Mouse (Mus musculus) CD4-positive naive resting alpha-beta T cell, adult 76 days (primary cell): Measurements from ENCODE around the gene Rae1. TPM values are rescaled to one million over a fixed set of nuclear protein-coding genes. Genes with fewer than 3 reads are reported as not detected.

ENCODE experiments used
- total RNA-seq: library from RNA; stranded (reverse); gene quantifications from one replicate; pipeline ENCODE4 v1.2.4, GENCODE M21; 2023

The Rae1 gene
- total RNA-seq: 83.9 TPM

GRCm38 (mm10) chr2:172999630-173000284 lies at the start of gene Rae1:
Rae1 (plus strand) TSS chr2:173000117.

GRCm38 (mm10) chr2:172977409-172978130 lies 22.3 kb upstream of the Rae1 start, which contains the start of gene Spo11:
Spo11 (plus strand) TSS chr2:172977700.

GRCm38 (mm10) chr2:173020430-173020829 lies 20.5 kb downstream of the Rae1 start, which contains the start of gene Rbm38:
Rbm38 (plus strand) TSS chr2:173020498.

Other genes starting within 250 kb of the Rae1 start
- 2.1 TPM for gene Bmp7, start 59.8 kb upstream of the Rae1 start, total RNA-seq
- gene Spo11, start 22.4 kb upstream of the Rae1 start, total RNA-seq: 1.4 TPM
- 287 TPM for gene Rbm38, start 20.4 kb downstream of the Rae1 start, total RNA-seq
- gene Ctcfl, start 119.4 kb downstream of the Rae1 start, total RNA-seq: not detected
- not detected for gene Pck1, start 152.9 kb downstream of the Rae1 start, total RNA-seq
- gene Zbp1, start 218.8 kb downstream of the Rae1 start, total RNA-seq: 64.5 TPM